Mouse (Mus musculus): Measurements from ENCODE around the gene Frmpd4. TPM values are rescaled to one million over a fixed set of nuclear protein-coding genes. Genes with fewer than 3 reads are reported as not detected.
A peak's percentile ranks its signal among the peaks of the same experiment; 100 is the strongest.

Frmpd4 gene
- polyA plus RNA-seq, 1 experiment from 2014 or later: 0.05 TPM

- H3K27me3 ChIP-seq (ENCODE audit: control insufficient read depth, insufficient read depth, low read length): no peaks in the 10 kb centered on the region; the same call in 1 of the 2 replicates
- no peak overlapping the region for H3K9ac ChIP-seq (ENCODE audit: low read length)
- DNase-seq (ENCODE audit: low spot score): no peak
- no peaks in the 10 kb centered on the region for H3K4me1 ChIP-seq (replicated peaks; ENCODE audit: control insufficient read depth, insufficient read depth, low read length)
- no peak for ATAC-seq (replicated peaks; ENCODE audit: low FRiP score)
- no peaks in the 10 kb centered on the region for H3K9me3 ChIP-seq (ENCODE audit: control insufficient read depth, low read length)
- no peak overlapping the region for H3K27ac ChIP-seq (ENCODE audit: low read depth, low read length)
- H3K4me2 ChIP-seq (ENCODE audit: low read depth, low read length, severe bottlenecking): no peak overlapping the region
- no peaks in the 10 kb centered on the region for H3K36me3 ChIP-seq (ENCODE audit: control insufficient read depth, insufficient read depth, low read length)
- H3K4me3 ChIP-seq (ENCODE audit: low read depth, low read length): no peak overlapping the region
Observed at GRCm38 (mm10) chrX:167828456-167828855, 748.6 kb downstream of the Frmpd4 start.

DNA sequence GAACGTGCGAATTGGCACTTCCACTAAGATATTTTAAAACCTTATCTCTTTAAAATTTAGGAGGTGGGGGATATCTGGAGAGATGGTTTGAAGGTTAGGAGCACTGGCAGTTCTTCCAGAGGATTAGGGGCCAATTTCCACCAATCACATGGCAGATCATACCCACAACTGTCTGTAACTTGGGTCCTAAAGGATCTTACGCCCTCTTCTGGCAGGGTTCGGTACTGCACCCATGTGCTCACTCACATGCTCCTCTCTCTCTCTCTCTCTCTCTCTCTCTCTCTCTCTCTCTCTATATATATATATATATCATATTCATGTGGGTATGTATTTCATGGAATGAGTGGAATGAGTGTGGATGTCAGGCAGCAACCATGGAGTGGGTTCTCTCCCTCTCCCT, 759.7 kb downstream of the Frmpd4 start:
- Histone ChIP-seq H3K4me2 (ENCODE audit: low read depth, low read length, severe bottlenecking) (no peak overlapping the region), H3K4me1 (replicated peaks; ENCODE audit: control insufficient read depth, insufficient read depth, low read length) (no peaks in the 10 kb centered on the region), H3K9me3 (ENCODE audit: control insufficient read depth, low read length) (no peaks in the 10 kb centered on the region), H3K36me3 (ENCODE audit: control insufficient read depth, insufficient read depth, low read length) (no peaks in the 10 kb centered on the region), H3K9ac (ENCODE audit: low read length) (no peak overlapping the region), H3K27me3 (ENCODE audit: control insufficient read depth, insufficient read depth, low read length) (peaks cover 3% of the 10 kb centered on the region; the same call in 1 of the 2 replicates), H3K4me3 (ENCODE audit: low read depth, low read length) (no peak overlapping the region), H3K27ac (ENCODE audit: low read depth, low read length) (no peak overlapping the region)
- peak; percentile 42; the same call in 1 of the 2 replicates for ATAC-seq (replicated peaks; ENCODE audit: low FRiP score)
- DNase-seq (ENCODE audit: low spot score): peak; percentile 54
- 40% methylated on average over 4 of the region's 4 CpGs for WGBS

GRCm38 (mm10) chrX:167810120-167810519, 766.9 kb downstream of the Frmpd4 start:
- no peaks in the 10 kb centered on the region for H3K9me3 ChIP-seq (ENCODE audit: control insufficient read depth, low read length)
- no peak overlapping the region for H3K9ac ChIP-seq (ENCODE audit: low read length)
- 71% methylated on average over 2 of the region's 2 CpGs for WGBS
- H3K4me3 ChIP-seq (ENCODE audit: low read depth, low read length): no peak overlapping the region
- H3K4me2 ChIP-seq (ENCODE audit: low read depth, low read length, severe bottlenecking): no peak overlapping the region
- no peak for ATAC-seq (replicated peaks; ENCODE audit: low FRiP score)
- DNase-seq (ENCODE audit: low spot score): no peak
- H3K4me1 ChIP-seq (replicated peaks; ENCODE audit: control insufficient read depth, insufficient read depth, low read length): no peaks in the 10 kb centered on the region
- H3K27me3 ChIP-seq (ENCODE audit: control insufficient read depth, insufficient read depth, low read length): peaks cover 13% of the 10 kb centered on the region
- H3K36me3 ChIP-seq (ENCODE audit: control insufficient read depth, insufficient read depth, low read length): no peaks in the 10 kb centered on the region
- H3K27ac ChIP-seq (ENCODE audit: low read depth, low read length): no peak overlapping the region

GRCm38 (mm10) chrX:167808572-167808971, 768.5 kb downstream of the Frmpd4 start:
- H3K27ac ChIP-seq (ENCODE audit: low read depth, low read length): no peak overlapping the region
- H3K27me3 ChIP-seq (ENCODE audit: control insufficient read depth, insufficient read depth, low read length): peaks cover 15% of the 10 kb centered on the region
- no peak overlapping the region for H3K4me2 ChIP-seq (ENCODE audit: low read depth, low read length, severe bottlenecking)
- no peak overlapping the region for H3K9ac ChIP-seq (ENCODE audit: low read length)
- H3K4me3 ChIP-seq (ENCODE audit: low read depth, low read length): no peak overlapping the region
- ATAC-seq (replicated peaks; ENCODE audit: low FRiP score) (no peak), DNase-seq (ENCODE audit: low spot score) (no peak)
- H3K4me1 ChIP-seq (replicated peaks; ENCODE audit: control insufficient read depth, insufficient read depth, low read length): no peaks in the 10 kb centered on the region
- H3K36me3 ChIP-seq (ENCODE audit: control insufficient read depth, insufficient read depth, low read length): no peaks in the 10 kb centered on the region
- whole genome bisulfite sequencing: 94% methylated on average over 5 of the region's 5 CpGs
- H3K9me3 ChIP-seq (ENCODE audit: control insufficient read depth, low read length): no peaks in the 10 kb centered on the region

GRCm38 (mm10) chrX:167788737-167789136, 788.3 kb downstream of the Frmpd4 start:
- H3K9ac ChIP-seq (ENCODE audit: low read length): no peak overlapping the region
- no peak overlapping the region for H3K4me3 ChIP-seq (ENCODE audit: low read depth, low read length)
- H3K27ac ChIP-seq (ENCODE audit: low read depth, low read length): no peak overlapping the region
- 87% methylated on average over 2 of the region's 2 CpGs for WGBS
- no peaks in the 10 kb centered on the region for H3K9me3 ChIP-seq (ENCODE audit: control insufficient read depth, low read length)
- H3K4me2 ChIP-seq (ENCODE audit: low read depth, low read length, severe bottlenecking): no peak overlapping the region
- ATAC-seq (replicated peaks; ENCODE audit: low FRiP score) (no peak), DNase-seq (ENCODE audit: low spot score) (no peak)
- no peaks in the 10 kb centered on the region for H3K4me1 ChIP-seq (replicated peaks; ENCODE audit: control insufficient read depth, insufficient read depth, low read length)
- H3K27me3 ChIP-seq (ENCODE audit: control insufficient read depth, insufficient read depth, low read length): peaks cover 8% of the 10 kb centered on the region
- H3K36me3 ChIP-seq (ENCODE audit: control insufficient read depth, insufficient read depth, low read length): no peaks in the 10 kb centered on the region

GRCm38 (mm10) chrX:167783526-167783925, 793.5 kb downstream of the Frmpd4 start:
- Histone ChIP-seq H3K4me2 (ENCODE audit: low read depth, low read length, severe bottlenecking) (no peak overlapping the region), H3K27ac (ENCODE audit: low read depth, low read length) (no peak overlapping the region), H3K4me3 (ENCODE audit: low read depth, low read length) (no peak overlapping the region), H3K4me1 (replicated peaks; ENCODE audit: control insufficient read depth, insufficient read depth, low read length) (no peaks in the 10 kb centered on the region), H3K9me3 (ENCODE audit: control insufficient read depth, low read length) (no peaks in the 10 kb centered on the region), H3K9ac (ENCODE audit: low read length) (no peak overlapping the region), H3K27me3 (ENCODE audit: control insufficient read depth, insufficient read depth, low read length) (peaks cover 10% of the 10 kb centered on the region), H3K36me3 (ENCODE audit: control insufficient read depth, insufficient read depth, low read length) (no peaks in the 10 kb centered on the region)
- ATAC-seq (replicated peaks; ENCODE audit: low FRiP score) (no peak), DNase-seq (ENCODE audit: low spot score) (no peak)

- H3K9me3 ChIP-seq (ENCODE audit: control insufficient read depth, low read length): no peaks in the 10 kb centered on the region
- peaks cover 13% of the 10 kb centered on the region for H3K27me3 ChIP-seq (ENCODE audit: control insufficient read depth, insufficient read depth, low read length)
- ATAC-seq (replicated peaks; ENCODE audit: low FRiP score) (no peak), DNase-seq (ENCODE audit: low spot score) (no peak)
- H3K4me1 ChIP-seq (replicated peaks; ENCODE audit: control insufficient read depth, insufficient read depth, low read length): no peaks in the 10 kb centered on the region
- no peak overlapping the region for H3K27ac ChIP-seq (ENCODE audit: low read depth, low read length)
- no peak overlapping the region for H3K4me3 ChIP-seq (ENCODE audit: low read depth, low read length)
- no peak overlapping the region for H3K4me2 ChIP-seq (ENCODE audit: low read depth, low read length, severe bottlenecking)
- 90% methylated on average over 3 of the region's 3 CpGs for WGBS
- no peak overlapping the region for H3K9ac ChIP-seq (ENCODE audit: low read length)
- H3K36me3 ChIP-seq (ENCODE audit: control insufficient read depth, insufficient read depth, low read length): no peaks in the 10 kb centered on the region
Observed at GRCm38 (mm10) chrX:167719564-167719981, 857.5 kb downstream of the Frmpd4 start.

DNA sequence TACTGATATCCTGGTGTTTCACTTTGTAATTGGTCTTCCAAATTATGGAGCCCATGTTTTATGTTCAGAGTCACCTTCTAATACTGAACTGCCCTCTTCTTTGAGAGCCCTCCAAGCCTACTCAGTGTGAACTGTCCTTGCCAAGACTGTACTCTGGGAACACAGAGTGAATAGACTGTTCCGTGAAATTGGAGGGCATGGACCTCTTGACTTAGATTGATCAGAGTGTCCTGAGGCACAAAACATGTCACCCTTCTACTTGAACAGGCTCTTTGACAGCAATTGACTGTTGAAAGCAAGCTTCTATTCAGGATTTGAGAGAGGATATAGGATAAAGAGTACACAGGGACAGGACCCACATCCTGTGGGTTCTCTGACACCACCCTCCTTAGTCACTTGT, 857.9 kb downstream of the Frmpd4 start:
- H3K9ac ChIP-seq (ENCODE audit: low read length): no peak overlapping the region
- H3K4me2 ChIP-seq (ENCODE audit: low read depth, low read length, severe bottlenecking): no peak overlapping the region
- H3K9me3 ChIP-seq (ENCODE audit: control insufficient read depth, low read length): no peaks in the 10 kb centered on the region
- no peaks in the 10 kb centered on the region for H3K4me1 ChIP-seq (replicated peaks; ENCODE audit: control insufficient read depth, insufficient read depth, low read length)
- peaks cover 13% of the 10 kb centered on the region for H3K27me3 ChIP-seq (ENCODE audit: control insufficient read depth, insufficient read depth, low read length)
- H3K4me3 ChIP-seq (ENCODE audit: low read depth, low read length): no peak overlapping the region
- DNase-seq (ENCODE audit: low spot score): no peak
- WGBS: 67% methylated on average over 1 of the region's 1 CpGs
- no peaks in the 10 kb centered on the region for H3K36me3 ChIP-seq (ENCODE audit: control insufficient read depth, insufficient read depth, low read length)
- H3K27ac ChIP-seq (ENCODE audit: low read depth, low read length): no peak overlapping the region
- no peak for ATAC-seq (replicated peaks; ENCODE audit: low FRiP score)

DNA sequence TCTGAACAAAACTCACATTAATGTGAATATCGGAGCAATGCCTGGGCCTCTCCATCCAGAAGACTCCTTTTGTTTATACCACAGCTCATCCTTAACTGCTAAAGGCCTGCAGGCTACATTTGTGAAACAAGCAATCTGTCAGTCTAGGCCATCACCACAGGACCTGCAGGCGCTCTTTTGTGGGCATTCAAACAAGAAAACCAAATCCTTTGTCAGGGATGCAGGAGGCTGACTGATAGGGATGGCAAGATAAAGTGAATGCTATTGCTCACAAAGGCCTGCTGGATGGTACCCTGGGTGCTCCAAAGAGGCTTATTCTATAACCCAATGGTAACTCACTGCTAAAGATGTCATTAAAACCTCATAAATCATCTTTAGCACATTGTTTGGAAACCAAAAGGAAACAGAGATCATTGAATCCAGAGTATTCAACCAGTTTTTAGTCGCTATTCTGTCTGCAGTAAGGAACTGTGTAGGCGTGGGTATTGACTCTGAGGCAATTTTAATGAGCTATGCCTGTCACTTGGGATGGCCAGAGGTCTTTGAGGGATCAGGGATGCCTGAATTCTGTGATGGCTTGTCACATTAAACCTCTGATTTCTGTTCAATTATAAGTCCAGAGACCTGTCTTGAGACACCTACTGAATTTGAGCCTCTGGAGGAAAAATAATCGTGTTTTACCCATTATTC, 922.1 kb downstream of the Frmpd4 start:
- no peaks in the 10 kb centered on the region for H3K9me3 ChIP-seq (ENCODE audit: control insufficient read depth, low read length)
- peaks cover 8% of the 10 kb centered on the region; the same call in 1 of the 2 replicates for H3K27me3 ChIP-seq (ENCODE audit: control insufficient read depth, insufficient read depth, low read length)
- no peak overlapping the region for H3K27ac ChIP-seq (ENCODE audit: low read depth, low read length)
- ATAC-seq (replicated peaks; ENCODE audit: low FRiP score) (0 out of 2 replicates have a peak, but pooled peaks have one; percentile 46), DNase-seq (ENCODE audit: low spot score) (no peak)
- no peak overlapping the region for H3K9ac ChIP-seq (ENCODE audit: low read length)
- WGBS: 34% methylated on average over 5 of the region's 5 CpGs
- no peaks in the 10 kb centered on the region for H3K4me1 ChIP-seq (replicated peaks; ENCODE audit: control insufficient read depth, insufficient read depth, low read length)
- no peak overlapping the region for H3K4me3 ChIP-seq (ENCODE audit: low read depth, low read length)
- no peak overlapping the region for H3K4me2 ChIP-seq (ENCODE audit: low read depth, low read length, severe bottlenecking)
- no peaks in the 10 kb centered on the region for H3K36me3 ChIP-seq (ENCODE audit: control insufficient read depth, insufficient read depth, low read length)

All from forebrain, embryonic 11.5 days (tissue).